7 mouse cellular contexts compared by ENCODE assay signal in the genomic region with DNA sequence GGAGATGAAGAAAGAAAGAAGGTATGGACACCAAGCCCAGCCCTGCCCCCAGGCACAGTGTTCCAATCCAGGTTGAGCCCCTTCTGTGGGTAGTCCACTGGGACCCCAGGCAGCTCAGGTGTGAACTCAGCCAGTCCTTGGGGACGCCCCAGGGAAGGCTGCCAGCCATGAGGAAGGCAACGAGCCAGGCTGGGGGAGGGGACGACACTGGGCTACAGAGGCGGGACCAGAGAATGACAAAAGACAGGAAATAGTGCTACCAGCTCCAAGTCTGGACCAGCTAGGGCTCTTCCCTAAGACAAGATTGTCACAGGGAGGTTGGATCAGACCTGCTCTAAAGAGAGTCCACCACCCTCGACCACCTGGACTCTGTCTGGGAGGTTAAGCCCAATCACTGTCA. TPM values are rescaled to one million over a fixed set of nuclear protein-coding genes. Genes with fewer than 3 reads are reported as not detected.
DNase-seq lines count a peak whose midpoint lies in the region; ATAC-seq and TF ChIP-seq lines count a peak whose summit lies in the region.

No protein-coding gene starts in this region.

- 0 out of 2 replicates have a peak, but pooled peaks have one; percentile 41 for ATAC-seq in G1E (ENCODE audit: extremely low read depth, insufficient number of reproducible peaks, low FRiP score, poor library complexity, severe bottlenecking)
- ATAC-seq in forebrain, embryonic 11.5 days (replicated peaks; ENCODE audit: low FRiP score): no peak
- ATAC-seq in megakaryocyte, adult 5-6 weeks (ENCODE audit: poor library complexity, severe bottlenecking): peak; percentile 23; the same call in 1 of the 2 replicates

- H3K27ac ChIP-seq in forebrain, embryonic 11.5 days (ENCODE audit: low read depth, low read length): peak overlapping the region; percentile 31; the same call in 1 of the 2 replicates

- peaks cover 7% of the 10 kb centered on the region for H3K9me3 ChIP-seq in G1E (replicated peaks)
- no peaks in the 10 kb centered on the region for H3K9me3 ChIP-seq in forebrain, embryonic 11.5 days (ENCODE audit: control insufficient read depth, low read length)

- WGBS in forebrain, embryonic 11.5 days: 19% methylated on average over 5 of the region's 5 CpGs

- intact Hi-C loops in heart, postnatal 36 days (cut with DNase I): no loop called here

- peak; percentile 39 for DNase-seq in G1E (ENCODE audit: low spot score)
- peak; percentile 96 for DNase-seq in adrenal gland, postnatal 10 days
- peak; percentile 69 for DNase-seq in forebrain, embryonic 11.5 days (ENCODE audit: low spot score)
- peak; percentile 90 to 93 for DNase-seq in heart, postnatal 36 days
- peak; percentile 73 to 81 for DNase-seq in layer of hippocampus, postnatal 10 days (ENCODE audit: low spot score in 2 of 2)
- peak; percentile 26 to 36 for DNase-seq in spleen, postnatal 14 days (ENCODE audit: low spot score in 2 of 2)

- no peak overlapping the region for H3K4me3 ChIP-seq in G1E (ENCODE audit: low read depth, low read length)
- H3K4me3 ChIP-seq in forebrain, embryonic 11.5 days (ENCODE audit: low read depth, low read length): no peak overlapping the region

- peak overlapping the region; percentile 29; the same call in 1 of the 2 replicates for H3K9ac ChIP-seq in forebrain, embryonic 11.5 days (ENCODE audit: low read length)

- H3K4me2 ChIP-seq in forebrain, embryonic 11.5 days (ENCODE audit: low read depth, low read length, severe bottlenecking): no peak overlapping the region; the same call in 1 of the 2 replicates

- peaks cover 46% of the 10 kb centered on the region for H3K27me3 ChIP-seq in G1E (ENCODE audit: insufficient read depth, low read length)
- H3K27me3 ChIP-seq in forebrain, embryonic 11.5 days (ENCODE audit: control insufficient read depth, insufficient read depth, low read length): no peaks in the 10 kb centered on the region

- TF ChIP-seq CTCF in G1E (IDR thresholded peaks at IDR 0.05; ENCODE audit: low read depth, low read length): no peak

- H3K4me1 ChIP-seq in G1E (ENCODE audit: insufficient read depth, low read depth, low read length): peaks cover 58% of the 10 kb centered on the region
- peaks cover 59% of the 10 kb centered on the region for H3K4me1 ChIP-seq in forebrain, embryonic 11.5 days (replicated peaks; ENCODE audit: control insufficient read depth, insufficient read depth, low read length)

- H3K36me3 ChIP-seq in G1E (replicated peaks): no peaks in the 10 kb centered on the region
- no peaks in the 10 kb centered on the region for H3K36me3 ChIP-seq in forebrain, embryonic 11.5 days (ENCODE audit: control insufficient read depth, insufficient read depth, low read length)

RNA-seq across cellular contexts. Expression of gene Plxnb2, which starts 3.5 kb away (rescaled TPM):
- 9.9 and 10.6 TPM in 2 replicates for total RNA-seq in G1E (2014; fragmentation: Nextera tagmentation)
- 1.8 and 3.1 TPM in 2 replicates for total RNA-seq in G1E (2017)
- 15.5 and 17.6 TPM in 2 replicates for polyA plus RNA-seq in G1E (2012)
- 100 to 1,000 TPM in 1 of 2 experiments, 10 to 100 TPM in 1; 96.8 to 105 TPM for total RNA-seq in adrenal gland, postnatal 10 days (2021)
- 162 and 176 TPM in 2 replicates for polyA plus RNA-seq in forebrain, embryonic 11.5 days (2014; fragmentation: Nextera tagmentation; extraction: Ambion mirVana)
- 100 to 1,000 TPM in 1 of 2 experiments, 10 to 100 TPM in 1; 92.4 to 100 TPM for total RNA-seq in heart, postnatal 36 days (2021)
- total RNA-seq in layer of hippocampus, postnatal 10 days (2021): 10 to 100 TPM; 65.4 to 78.2 TPM
- 95.9 and 101 TPM in 2 replicates for total RNA-seq in megakaryocyte, adult 5-6 weeks (2015)
- 111 and 118 TPM in 2 replicates for total RNA-seq in megakaryocyte, adult 5-6 weeks (2017)

RNA-seq across cellular contexts. Expression of gene Dennd6b, which starts 19.2 kb away (rescaled TPM):
- total RNA-seq in G1E (2014; fragmentation: Nextera tagmentation) (3.5 and 4.0 TPM in 2 replicates), G1E (2017) (1.8 and 2.3 TPM in 2 replicates)
- polyA plus RNA-seq in G1E (2012): 7.3 and 7.6 TPM in 2 replicates
- 1 to 10 TPM; 4.7 to 7.4 TPM for total RNA-seq in adrenal gland, postnatal 10 days (2021)
- 26.7 and 27.5 TPM in 2 replicates for polyA plus RNA-seq in forebrain, embryonic 11.5 days (2014; fragmentation: Nextera tagmentation; extraction: Ambion mirVana)
- total RNA-seq in heart, postnatal 36 days (2021): 10 to 100 TPM in 1 of 2 experiments, 1 to 10 TPM in 1; 8.9 to 10.5 TPM
- total RNA-seq in layer of hippocampus, postnatal 10 days (2021): 10 to 100 TPM; 33.1 to 37.5 TPM
- total RNA-seq in megakaryocyte, adult 5-6 weeks (2015): 0.71 and 1.4 TPM in 2 replicates
- 0.59 and 0.89 TPM in 2 replicates for total RNA-seq in megakaryocyte, adult 5-6 weeks (2017)

RNA-seq across cellular contexts. Expression of gene Mapk11, which starts 27.7 kb away (rescaled TPM):
- total RNA-seq in G1E (2014; fragmentation: Nextera tagmentation) (not detected in 2 replicates), G1E (2017) (0.38 and 0.46 TPM in 2 replicates)
- polyA plus RNA-seq in G1E (2012): 0.07 TPM in 1 of 2 replicates, not detected in the other
- total RNA-seq in adrenal gland, postnatal 10 days (2021): 1 to 10 TPM; 5.1 to 7.3 TPM
- 43.2 and 47.6 TPM in 2 replicates for polyA plus RNA-seq in forebrain, embryonic 11.5 days (2014; fragmentation: Nextera tagmentation; extraction: Ambion mirVana)
- 1 to 10 TPM; 1.7 to 2.0 TPM for total RNA-seq in heart, postnatal 36 days (2021)
- total RNA-seq in layer of hippocampus, postnatal 10 days (2021): 10 to 100 TPM; 18.4 to 25.3 TPM
- total RNA-seq in megakaryocyte, adult 5-6 weeks (2015): 0.40 and 0.43 TPM in 2 replicates
- total RNA-seq in megakaryocyte, adult 5-6 weeks (2017): 0.24 and 0.51 TPM in 2 replicates

RNA-seq across cellular contexts. Expression of gene Ppp6r2, which starts 34.2 kb away (rescaled TPM):
- total RNA-seq in G1E (2014; fragmentation: Nextera tagmentation) (47.6 and 65.5 TPM in 2 replicates), G1E (2017) (34.9 and 104 TPM in 2 replicates)
- polyA plus RNA-seq in G1E (2012): 105 and 107 TPM in 2 replicates
- total RNA-seq in adrenal gland, postnatal 10 days (2021): 10 to 100 TPM; 41.8 to 52.0 TPM
- polyA plus RNA-seq in forebrain, embryonic 11.5 days (2014; fragmentation: Nextera tagmentation; extraction: Ambion mirVana): 45.1 and 49.2 TPM in 2 replicates
- total RNA-seq in heart, postnatal 36 days (2021): 10 to 100 TPM; 70.5 to 72.5 TPM
- 100 to 1,000 TPM; 159 to 174 TPM for total RNA-seq in layer of hippocampus, postnatal 10 days (2021)
- 10.5 and 13.1 TPM in 2 replicates for total RNA-seq in megakaryocyte, adult 5-6 weeks (2015)
- 11.6 and 12.4 TPM in 2 replicates for total RNA-seq in megakaryocyte, adult 5-6 weeks (2017)

RNA-seq across cellular contexts. Expression of gene Mapk12, which starts 36.6 kb away (rescaled TPM):
- total RNA-seq in G1E (2014; fragmentation: Nextera tagmentation) (not detected in 2 replicates), G1E (2017) (0.16 TPM in 1 of 2 replicates, not detected in the other)
- polyA plus RNA-seq in G1E (2012): not detected in 2 replicates
- total RNA-seq in adrenal gland, postnatal 10 days (2021): 10 to 100 TPM; 10.1 to 19.3 TPM
- 26.9 and 29.8 TPM in 2 replicates for polyA plus RNA-seq in forebrain, embryonic 11.5 days (2014; fragmentation: Nextera tagmentation; extraction: Ambion mirVana)
- 10 to 100 TPM; 21.5 to 23.7 TPM for total RNA-seq in heart, postnatal 36 days (2021)
- total RNA-seq in layer of hippocampus, postnatal 10 days (2021): 1 to 10 TPM; 4.0 to 5.5 TPM
- total RNA-seq in megakaryocyte, adult 5-6 weeks (2015): 0.64 and 0.65 TPM in 2 replicates
- not detected in 2 replicates for total RNA-seq in megakaryocyte, adult 5-6 weeks (2017)

Comparison
In these comparisons a context has a peak if more than half of its experiments do, and no peak if none do; other contexts are left out.
1. DNase-seq: peak in every context shown above with its lines; median percentile 96 in adrenal gland, postnatal 10 days; 92 in heart, postnatal 36 days; 77 in layer of hippocampus, postnatal 10 days; 69 in forebrain, embryonic 11.5 days; 39 in G1E; 31 in spleen, postnatal 14 days.
2. RNA of gene Plxnb2, which starts 3.5 kb away (total RNA-seq): 95.9 to 118 TPM in megakaryocyte, adult 5-6 weeks, 96.8 to 105 TPM in adrenal gland, postnatal 10 days, 92.4 to 100 TPM in heart, postnatal 36 days and 65.4 to 78.2 TPM in layer of hippocampus, postnatal 10 days; 1.8 to 10.6 TPM in G1E; every median in the first group is over 4 times any median in the second.